Mouse (Mus musculus): ENCODE data around the gene Hydin. TPM values are rescaled to one million over a fixed set of nuclear protein-coding genes. Genes with fewer than 3 reads are reported as not detected.

The Hydin gene
- polyA plus RNA-seq, 2 experiments: 0.01 TPM; not detected in 1

DNA sequence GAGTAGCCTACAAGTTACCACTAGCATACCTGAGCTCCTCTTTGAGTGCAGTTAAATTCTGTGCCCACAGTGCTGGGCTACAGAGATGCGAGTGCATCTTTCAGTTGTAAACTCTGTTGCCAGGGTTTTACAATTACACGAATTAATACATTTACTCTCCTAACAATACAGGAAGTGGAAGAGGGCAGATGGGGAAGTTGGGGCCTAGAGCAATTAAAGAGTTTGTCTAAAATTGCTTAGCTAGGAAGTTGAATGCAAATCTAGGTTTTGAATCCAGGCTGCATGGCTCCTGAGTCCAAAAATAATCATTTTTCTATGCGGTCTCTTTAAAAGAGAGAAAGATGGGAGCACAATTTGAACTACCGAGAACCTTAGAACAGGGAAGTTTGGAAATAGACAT lies 128.9 kb downstream of the Hydin start:
- H3K4me3 ChIP-seq (replicated peaks; ENCODE audit: low read length): no peak overlapping the region
- H3K4me1 ChIP-seq (ENCODE audit: control insufficient read depth, insufficient read depth, low read length): no peaks in the 10 kb centered on the region; the same call in 1 of the 2 replicates
- H3K4me2 ChIP-seq (replicated peaks; ENCODE audit: low read depth, low read length, severe bottlenecking): no peak overlapping the region
- ATAC-seq (ENCODE audit: low FRiP score, low read depth) (no peak), DNase-seq (ENCODE audit: low spot score) (no peak)
- no peaks in the 10 kb centered on the region for H3K36me3 ChIP-seq (ENCODE audit: control insufficient read depth, insufficient read depth, low read length)
- H3K27ac ChIP-seq (replicated peaks; ENCODE audit: low read depth, low read length): no peak overlapping the region
- no peaks in the 10 kb centered on the region for H3K9me3 ChIP-seq (ENCODE audit: control insufficient read depth, low read length)
- 75% methylated on average over 4 of the region's 4 CpGs for WGBS
- H3K27me3 ChIP-seq (ENCODE audit: control insufficient read depth, insufficient read depth, low read length): no peaks in the 10 kb centered on the region
- H3K9ac ChIP-seq (ENCODE audit: low read depth, low read length, severe bottlenecking): no peak overlapping the region
- no peak for TF ChIP-seq POLR2A (IDR thresholded peaks at IDR 0.05; ENCODE audit: borderline replicate concordance, extremely low read depth, insufficient read depth, insufficient read length)

DNA sequence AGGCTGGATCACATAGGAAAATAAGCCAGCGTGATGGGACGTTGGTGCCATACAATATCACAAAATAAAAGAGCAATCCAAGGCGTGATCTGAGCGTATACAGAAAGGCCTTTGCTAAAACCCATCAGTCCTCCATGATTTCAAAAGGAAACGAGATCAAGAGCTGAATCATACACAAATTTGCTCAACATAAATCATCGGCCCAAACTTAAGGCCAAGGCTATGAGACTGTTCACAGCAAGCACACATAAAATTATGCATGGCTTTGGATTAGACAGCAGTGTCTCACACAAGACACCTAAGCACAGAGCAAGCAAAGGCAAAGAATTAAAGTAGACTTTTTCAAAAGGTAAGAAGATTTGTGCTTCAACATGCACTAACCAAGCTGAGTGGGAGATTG lies 133.8 kb downstream of the Hydin start:
- Histone ChIP-seq H3K36me3 (ENCODE audit: control insufficient read depth, insufficient read depth, low read length) (no peaks in the 10 kb centered on the region), H3K4me2 (replicated peaks; ENCODE audit: low read depth, low read length, severe bottlenecking) (no peak overlapping the region), H3K4me3 (replicated peaks; ENCODE audit: low read length) (no peak overlapping the region), H3K9me3 (ENCODE audit: control insufficient read depth, low read length) (no peaks in the 10 kb centered on the region), H3K9ac (ENCODE audit: low read depth, low read length, severe bottlenecking) (no peak overlapping the region), H3K4me1 (ENCODE audit: control insufficient read depth, insufficient read depth, low read length) (no peaks in the 10 kb centered on the region), H3K27ac (replicated peaks; ENCODE audit: low read depth, low read length) (no peak overlapping the region), H3K27me3 (ENCODE audit: control insufficient read depth, insufficient read depth, low read length) (no peaks in the 10 kb centered on the region)
- TF ChIP-seq POLR2A (IDR thresholded peaks at IDR 0.05; ENCODE audit: borderline replicate concordance, extremely low read depth, insufficient read depth, insufficient read length): no peak
- 89% methylated on average over 6 of the region's 6 CpGs for WGBS
- no peak for ATAC-seq (ENCODE audit: low FRiP score, low read depth)
- DNase-seq (ENCODE audit: low spot score): no peak

DNA sequence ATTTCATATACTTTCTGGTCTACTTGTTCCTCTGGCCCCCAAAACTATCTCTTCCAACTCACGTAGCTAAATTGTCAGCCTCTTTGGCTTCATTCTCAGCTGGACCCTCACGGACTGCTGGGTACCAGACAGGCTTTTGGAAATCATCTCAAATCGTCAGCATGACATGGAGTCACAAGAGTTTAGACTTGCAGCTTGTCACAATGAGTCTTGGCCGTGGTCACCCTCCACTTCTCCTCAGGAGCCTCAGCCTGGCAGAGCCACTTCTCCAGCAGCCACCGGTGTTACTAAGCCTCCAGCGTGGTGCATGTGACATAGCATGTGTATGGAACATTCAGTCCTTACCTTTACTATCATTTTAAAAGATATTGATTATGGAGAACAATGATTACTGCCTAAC lies 135.5 kb downstream of the Hydin start:
- no peak for TF ChIP-seq POLR2A (IDR thresholded peaks at IDR 0.05; ENCODE audit: borderline replicate concordance, extremely low read depth, insufficient read depth, insufficient read length)
- H3K36me3 ChIP-seq (ENCODE audit: control insufficient read depth, insufficient read depth, low read length): no peaks in the 10 kb centered on the region
- no peak overlapping the region for H3K9ac ChIP-seq (ENCODE audit: low read depth, low read length, severe bottlenecking)
- no peak overlapping the region for H3K27ac ChIP-seq (replicated peaks; ENCODE audit: low read depth, low read length)
- H3K9me3 ChIP-seq (ENCODE audit: control insufficient read depth, low read length): no peaks in the 10 kb centered on the region
- DNase-seq (ENCODE audit: low spot score): no peak
- no peak for ATAC-seq (ENCODE audit: low FRiP score, low read depth)
- no peaks in the 10 kb centered on the region for H3K4me1 ChIP-seq (ENCODE audit: control insufficient read depth, insufficient read depth, low read length)
- no peak overlapping the region for H3K4me3 ChIP-seq (replicated peaks; ENCODE audit: low read length)
- WGBS: 51% methylated on average over 6 of the region's 6 CpGs
- no peak overlapping the region for H3K4me2 ChIP-seq (replicated peaks; ENCODE audit: low read depth, low read length, severe bottlenecking)
- no peaks in the 10 kb centered on the region for H3K27me3 ChIP-seq (ENCODE audit: control insufficient read depth, insufficient read depth, low read length)

DNA sequence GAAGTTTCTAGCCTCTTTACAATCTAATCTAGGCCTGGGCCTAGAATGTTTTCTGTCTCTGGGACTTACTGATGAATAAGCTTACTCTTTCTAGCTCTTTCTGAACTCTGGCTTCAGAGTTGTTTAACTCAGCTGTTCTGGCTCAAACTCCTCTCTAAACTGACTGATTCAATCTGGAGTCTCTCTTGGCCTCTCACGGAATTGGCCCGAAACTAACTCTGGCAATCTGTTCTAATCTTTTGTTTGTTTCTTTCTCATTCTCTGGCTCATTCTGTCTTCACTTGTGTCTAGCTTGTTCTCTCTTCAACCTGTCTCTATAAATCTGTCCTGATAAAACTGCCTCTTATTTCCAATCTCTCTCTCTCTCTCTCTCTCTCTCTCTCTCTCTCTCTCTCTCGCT lies 137.7 kb downstream of the Hydin start:
- 94% methylated on average over 3 of the region's 3 CpGs for WGBS

DNA sequence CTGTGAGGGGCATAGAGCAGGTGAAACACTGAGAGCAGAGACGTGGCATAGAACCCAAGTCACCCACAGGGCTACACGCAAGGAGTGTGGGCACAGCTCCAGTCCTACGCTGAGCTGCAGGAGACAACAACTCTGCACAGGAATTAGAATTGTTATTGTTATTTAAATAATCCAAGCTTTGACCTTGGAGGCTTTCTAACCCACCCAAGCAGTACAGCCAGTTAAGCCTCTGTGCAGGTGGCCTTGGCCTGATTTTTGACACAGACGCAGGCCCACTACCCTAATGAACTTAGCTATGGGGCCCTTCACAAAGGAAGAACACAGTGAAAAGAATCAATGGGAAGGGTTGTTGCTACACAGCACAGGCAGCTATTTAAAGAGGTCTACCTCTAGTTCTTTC lies 148.3 kb downstream of the Hydin start:
- no peak for DNase-seq (ENCODE audit: low spot score)
- no peaks in the 10 kb centered on the region for H3K27me3 ChIP-seq (ENCODE audit: control insufficient read depth, insufficient read depth, low read length)
- H3K4me3 ChIP-seq (replicated peaks; ENCODE audit: low read length): no peak overlapping the region

More for the DNA sequence above, 137.7 kb downstream of the Hydin start:
- no peak overlapping the region for H3K4me3 ChIP-seq (replicated peaks; ENCODE audit: low read length)
- H3K9me3 ChIP-seq (ENCODE audit: control insufficient read depth, low read length): no peaks in the 10 kb centered on the region
- no peak overlapping the region for H3K4me2 ChIP-seq (replicated peaks; ENCODE audit: low read depth, low read length, severe bottlenecking)
- ATAC-seq (ENCODE audit: low FRiP score, low read depth) (no peak), DNase-seq (ENCODE audit: low spot score) (no peak)
- no peaks in the 10 kb centered on the region for H3K4me1 ChIP-seq (ENCODE audit: control insufficient read depth, insufficient read depth, low read length)
- H3K27ac ChIP-seq (replicated peaks; ENCODE audit: low read depth, low read length): no peak overlapping the region
- H3K9ac ChIP-seq (ENCODE audit: low read depth, low read length, severe bottlenecking): no peak overlapping the region
- H3K27me3 ChIP-seq (ENCODE audit: control insufficient read depth, insufficient read depth, low read length): no peaks in the 10 kb centered on the region
- no peaks in the 10 kb centered on the region for H3K36me3 ChIP-seq (ENCODE audit: control insufficient read depth, insufficient read depth, low read length)
- no peak for TF ChIP-seq POLR2A (IDR thresholded peaks at IDR 0.05; ENCODE audit: borderline replicate concordance, extremely low read depth, insufficient read depth, insufficient read length)

DNA sequence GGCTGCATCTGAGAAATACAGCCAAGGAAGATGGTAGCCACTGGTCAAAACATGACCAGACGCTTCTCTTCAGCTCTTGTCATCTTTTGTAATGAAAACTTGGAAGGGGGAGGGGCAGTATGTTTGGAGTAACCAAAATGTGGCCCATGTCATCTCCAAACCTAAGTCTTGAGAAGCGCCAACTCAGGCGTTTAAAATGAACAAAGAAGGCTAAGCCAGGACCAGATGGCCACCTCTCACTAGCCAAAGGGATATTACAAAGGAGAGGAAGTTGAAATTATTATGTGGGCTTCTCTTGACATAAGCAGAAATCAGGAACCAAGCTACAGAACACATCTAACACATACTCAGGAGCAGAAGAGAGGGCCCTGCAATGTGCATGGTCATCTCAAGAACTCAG lies 150.2 kb downstream of the Hydin start:
- WGBS: 82% methylated on average over 3 of the region's 3 CpGs
- H3K27me3 ChIP-seq (ENCODE audit: control insufficient read depth, insufficient read depth, low read length): no peaks in the 10 kb centered on the region
- ATAC-seq (ENCODE audit: low FRiP score, low read depth): no peak

More for the DNA sequence above, 148.3 kb downstream of the Hydin start:
- Histone ChIP-seq H3K9ac (ENCODE audit: low read depth, low read length, severe bottlenecking) (no peak overlapping the region), H3K27ac (replicated peaks; ENCODE audit: low read depth, low read length) (no peak overlapping the region), H3K4me2 (replicated peaks; ENCODE audit: low read depth, low read length, severe bottlenecking) (no peak overlapping the region), H3K36me3 (ENCODE audit: control insufficient read depth, insufficient read depth, low read length) (no peaks in the 10 kb centered on the region), H3K4me1 (ENCODE audit: control insufficient read depth, insufficient read depth, low read length) (no peaks in the 10 kb centered on the region), H3K9me3 (ENCODE audit: control insufficient read depth, low read length) (no peaks in the 10 kb centered on the region)
- 84% methylated on average over 4 of the region's 4 CpGs for WGBS
- ATAC-seq (ENCODE audit: low FRiP score, low read depth): no peak
- no peak for TF ChIP-seq POLR2A (IDR thresholded peaks at IDR 0.05; ENCODE audit: borderline replicate concordance, extremely low read depth, insufficient read depth, insufficient read length)

More for the DNA sequence above, 150.2 kb downstream of the Hydin start:
- no peaks in the 10 kb centered on the region for H3K9me3 ChIP-seq (ENCODE audit: control insufficient read depth, low read length)
- H3K4me2 ChIP-seq (replicated peaks; ENCODE audit: low read depth, low read length, severe bottlenecking): no peak overlapping the region
- H3K9ac ChIP-seq (ENCODE audit: low read depth, low read length, severe bottlenecking): no peak overlapping the region
- H3K4me1 ChIP-seq (ENCODE audit: control insufficient read depth, insufficient read depth, low read length): no peaks in the 10 kb centered on the region
- TF ChIP-seq POLR2A (IDR thresholded peaks at IDR 0.05; ENCODE audit: borderline replicate concordance, extremely low read depth, insufficient read depth, insufficient read length): no peak
- H3K36me3 ChIP-seq (ENCODE audit: control insufficient read depth, insufficient read depth, low read length): no peaks in the 10 kb centered on the region
- H3K27ac ChIP-seq (replicated peaks; ENCODE audit: low read depth, low read length): no peak overlapping the region
- DNase-seq (ENCODE audit: low spot score): no peak
- no peak overlapping the region for H3K4me3 ChIP-seq (replicated peaks; ENCODE audit: low read length)
